Mouse (Mus musculus): ENCODE measurements at regions not wholly inside any gene's neighbourhood (a gene's known extent, or its start where the extent isn't known, plus 50 kb on each side); places are given as distances from the start of the nearest gene placed in this dataset.
A peak's percentile ranks its signal among the peaks of the same experiment; 100 is the strongest.

DNA sequence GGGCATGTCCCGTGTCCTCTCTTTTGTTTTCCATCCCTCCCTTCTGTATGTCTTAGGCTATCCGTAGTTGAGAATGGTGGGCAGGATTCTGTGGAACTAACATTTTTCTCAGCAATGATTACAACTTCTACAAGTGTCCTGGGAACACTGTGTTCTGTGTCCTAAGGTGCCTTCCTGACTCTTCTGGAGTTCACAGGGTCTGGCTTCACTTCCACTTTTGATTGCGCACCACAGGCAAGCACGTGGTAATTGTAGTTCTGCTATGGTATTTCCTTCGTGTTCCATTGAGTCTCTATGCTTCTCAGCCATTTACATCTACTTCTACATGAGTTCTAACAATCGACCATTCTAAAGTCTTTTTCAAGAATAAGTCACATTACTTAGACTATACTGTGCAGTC, 70.4 kb upstream of the Rgs1 start:
- peaks cover 34% of the 10 kb centered on the region for H3K4me1 ChIP-seq
- no peak overlapping the region for H3K4me3 ChIP-seq (replicated peaks)
- no peaks in the 10 kb centered on the region for H3K9me3 ChIP-seq
- no peaks in the 10 kb centered on the region for H3K36me3 ChIP-seq (replicated peaks; ENCODE audit: low read length)
- TF ChIP-seq FLI1 (IDR thresholded peaks at IDR 0.05; ENCODE audit: low read length): no peak
- H3K27me3 ChIP-seq (replicated peaks): no peaks in the 10 kb centered on the region

DNA sequence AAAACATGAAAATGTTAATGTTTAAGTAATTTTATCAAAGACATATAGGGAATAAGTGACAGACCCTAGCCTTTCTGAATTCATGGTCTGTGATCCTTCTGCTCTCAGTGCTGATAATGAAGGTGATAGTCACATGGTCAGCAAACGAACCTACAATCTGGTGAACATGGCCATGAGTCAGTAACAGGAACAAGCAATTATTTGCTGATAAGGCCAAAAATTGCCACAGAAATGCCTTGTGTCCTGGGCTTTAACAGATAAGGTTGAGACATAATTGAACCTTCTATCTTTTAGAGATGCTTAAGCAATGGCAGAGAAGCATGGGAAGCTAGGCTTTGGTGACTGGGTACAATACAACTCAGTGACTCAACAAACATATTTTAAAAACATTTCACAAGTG, 69.2 kb upstream of the Rgs1 start:
- TF ChIP-seq FLI1 (IDR thresholded peaks at IDR 0.05; ENCODE audit: low read length): no peak
- TF ChIP-seq GATA1 (IDR thresholded peaks at IDR 0.05; ENCODE audit: borderline replicate concordance, low read length): no peak
- Histone ChIP-seq H3K36me3 (replicated peaks; ENCODE audit: low read length) (no peaks in the 10 kb centered on the region), H3K27me3 (replicated peaks) (no peaks in the 10 kb centered on the region), H3K4me3 (replicated peaks) (no peak overlapping the region), H3K9me3 (no peaks in the 10 kb centered on the region), H3K4me1 (peaks cover 46% of the 10 kb centered on the region)

DNA sequence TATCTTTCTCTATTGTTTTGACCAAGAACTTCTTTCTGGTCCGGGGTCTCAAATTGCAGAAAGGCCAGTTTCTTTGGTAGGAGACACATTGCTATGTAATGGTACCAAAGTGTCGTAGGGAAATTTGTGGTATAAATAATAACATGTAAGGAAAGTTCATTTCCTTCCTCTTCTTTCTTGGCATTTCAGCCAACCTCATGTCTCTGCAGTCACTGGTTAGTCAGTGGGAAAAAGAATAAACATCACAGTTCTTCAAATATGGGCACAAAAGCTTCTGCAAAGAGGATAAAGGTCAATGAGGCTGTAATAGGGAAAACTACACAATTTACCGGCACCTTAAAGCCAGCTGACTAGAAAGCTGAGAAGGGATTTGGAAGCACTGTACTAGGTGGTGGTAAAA, 68.5 kb upstream of the Rgs1 start:
- no peak overlapping the region for H3K4me3 ChIP-seq (replicated peaks)
- no peaks in the 10 kb centered on the region for H3K36me3 ChIP-seq (replicated peaks; ENCODE audit: low read length)
- TF ChIP-seq GATA1 (IDR thresholded peaks at IDR 0.05; ENCODE audit: borderline replicate concordance, low read length) (no peak), FLI1 (IDR thresholded peaks at IDR 0.05; ENCODE audit: low read length) (no peak)
- H3K27me3 ChIP-seq (replicated peaks): no peaks in the 10 kb centered on the region
- peaks cover 53% of the 10 kb centered on the region for H3K4me1 ChIP-seq
- H3K9me3 ChIP-seq: no peaks in the 10 kb centered on the region

DNA sequence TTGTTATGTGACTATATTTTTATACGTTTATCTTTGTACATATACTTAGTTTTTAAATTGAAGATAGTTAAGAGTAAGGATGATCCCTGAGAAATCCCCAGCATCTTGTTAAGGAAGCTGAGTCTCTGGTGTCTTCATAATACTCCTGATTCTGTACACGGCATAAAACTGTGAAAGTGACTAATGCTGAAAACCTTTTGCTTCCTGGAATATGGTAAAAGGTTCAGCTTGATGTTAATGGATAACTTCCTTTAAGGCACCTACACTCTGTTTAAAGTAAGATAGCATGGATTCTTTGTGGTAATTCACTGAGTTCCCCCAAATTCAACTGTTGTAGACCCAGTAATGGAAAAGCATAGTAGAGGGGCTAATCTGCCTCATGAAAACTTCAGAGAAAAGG, 67.2 kb upstream of the Rgs1 start:
- H3K27me3 ChIP-seq (replicated peaks): no peaks in the 10 kb centered on the region
- H3K4me3 ChIP-seq (replicated peaks): no peak overlapping the region
- peaks cover 65% of the 10 kb centered on the region for H3K4me1 ChIP-seq
- H3K36me3 ChIP-seq (replicated peaks; ENCODE audit: low read length): no peaks in the 10 kb centered on the region
- TF ChIP-seq GATA1 (IDR thresholded peaks at IDR 0.05; ENCODE audit: borderline replicate concordance, low read length): no peak
- no peak for TF ChIP-seq FLI1 (IDR thresholded peaks at IDR 0.05; ENCODE audit: low read length)
- H3K9me3 ChIP-seq: no peaks in the 10 kb centered on the region

DNA sequence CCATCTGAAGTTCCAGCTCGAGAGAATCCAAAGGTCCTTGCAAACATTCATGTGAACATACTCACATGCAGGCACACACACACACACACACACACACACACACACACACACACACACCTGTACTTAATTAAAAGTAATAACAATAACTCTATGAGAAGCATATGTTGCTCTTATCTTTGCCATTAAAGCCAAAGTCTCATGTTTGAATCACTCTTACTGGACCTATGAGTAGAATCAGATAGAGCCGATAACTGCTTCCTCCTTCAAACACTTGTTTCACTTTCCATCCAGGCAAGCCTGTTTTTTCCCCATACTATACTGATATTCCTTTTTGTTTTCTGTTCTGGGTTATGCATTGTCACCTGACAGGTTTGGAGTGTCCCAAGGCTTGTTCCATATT, 65.3 kb upstream of the Rgs1 start:
- no peaks in the 10 kb centered on the region for H3K27me3 ChIP-seq (replicated peaks)
- no peak for TF ChIP-seq FLI1 (IDR thresholded peaks at IDR 0.05; ENCODE audit: low read length)
- TF ChIP-seq GATA1 (IDR thresholded peaks at IDR 0.05; ENCODE audit: borderline replicate concordance, low read length): no peak

DNA sequence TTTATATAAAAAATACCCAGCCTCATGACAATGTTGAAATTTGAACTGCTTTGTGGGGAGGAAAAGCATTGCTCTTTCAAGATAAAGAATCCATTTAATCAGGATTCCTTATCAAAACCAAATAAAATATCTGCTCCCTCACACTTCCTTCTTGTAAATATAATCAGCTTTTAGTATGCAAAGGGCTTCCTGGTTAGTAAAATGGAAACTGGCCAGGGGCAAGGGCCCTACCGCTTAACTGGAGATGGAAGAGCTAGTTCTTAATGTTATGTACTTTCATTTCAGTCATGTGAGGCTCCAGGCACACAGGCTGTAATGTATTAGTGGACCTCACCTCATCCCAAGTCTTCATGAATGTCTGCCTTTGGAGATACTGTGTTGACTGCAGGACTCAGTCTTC, 64.3 kb upstream of the Rgs1 start:
- Histone ChIP-seq H3K36me3 (replicated peaks; ENCODE audit: low read length) (no peaks in the 10 kb centered on the region), H3K9me3 (no peaks in the 10 kb centered on the region), H3K4me3 (replicated peaks) (peak overlapping the region; percentile 4), H3K27me3 (replicated peaks) (no peaks in the 10 kb centered on the region), H3K4me1 (peaks cover 63% of the 10 kb centered on the region)
- TF ChIP-seq GATA1 (IDR thresholded peaks at IDR 0.05; ENCODE audit: borderline replicate concordance, low read length): no peak
- TF ChIP-seq FLI1 (IDR thresholded peaks at IDR 0.05; ENCODE audit: low read length): no peak

More for the DNA sequence above, 65.3 kb upstream of the Rgs1 start:
- Histone ChIP-seq H3K4me3 (replicated peaks) (no peak overlapping the region), H3K4me1 (peaks cover 67% of the 10 kb centered on the region), H3K9me3 (no peaks in the 10 kb centered on the region), H3K36me3 (replicated peaks; ENCODE audit: low read length) (no peaks in the 10 kb centered on the region)

DNA sequence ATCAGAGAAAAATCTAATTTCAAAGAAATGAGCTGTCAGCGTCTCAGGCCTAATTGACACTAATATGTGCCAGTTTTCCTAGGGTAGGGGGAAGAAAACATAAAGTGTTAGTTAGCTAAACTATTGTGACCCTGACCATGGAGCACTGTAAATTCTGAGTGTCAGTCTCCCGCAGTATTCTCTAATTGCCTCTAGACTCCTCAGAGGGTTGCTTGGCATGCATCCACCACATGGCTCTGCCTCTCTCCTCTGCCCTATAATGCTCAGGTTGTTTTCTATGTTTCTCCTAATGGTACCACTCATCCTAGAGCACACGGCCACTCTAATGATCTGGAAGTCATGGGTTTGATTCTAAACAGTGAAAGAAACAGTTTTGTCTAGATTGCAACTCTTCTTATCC, 60.9 kb upstream of the Rgs1 start:
- no peaks in the 10 kb centered on the region for H3K9me3 ChIP-seq
- no peaks in the 10 kb centered on the region for H3K36me3 ChIP-seq (replicated peaks; ENCODE audit: low read length)
- H3K27me3 ChIP-seq (replicated peaks): no peaks in the 10 kb centered on the region
- TF ChIP-seq FLI1 (IDR thresholded peaks at IDR 0.05; ENCODE audit: low read length) (no peak), GATA1 (IDR thresholded peaks at IDR 0.05; ENCODE audit: borderline replicate concordance, low read length) (no peak)
- H3K4me1 ChIP-seq: peaks cover 68% of the 10 kb centered on the region
- H3K4me3 ChIP-seq (replicated peaks): no peak overlapping the region

DNA sequence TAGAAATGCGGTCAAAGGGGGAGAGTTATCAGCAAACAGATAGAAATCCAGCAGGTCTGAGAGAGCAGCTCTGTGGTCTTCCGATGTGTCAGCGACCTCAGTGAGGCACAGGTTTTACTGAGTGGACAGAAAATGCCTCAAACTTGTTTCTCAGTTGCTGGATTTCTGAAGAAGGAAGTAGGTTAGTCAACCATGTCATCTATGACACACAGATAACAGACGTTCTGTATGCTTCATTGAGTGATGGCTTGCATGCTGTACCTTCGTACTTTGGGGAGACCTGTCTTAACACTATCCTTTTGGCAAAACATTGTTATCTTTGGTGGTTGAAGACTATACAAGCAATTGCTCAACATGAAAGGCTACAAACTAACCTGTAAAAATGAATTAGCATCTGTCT, 59.3 kb upstream of the Rgs1 start:
- Histone ChIP-seq H3K4me1 (peaks cover 52% of the 10 kb centered on the region), H3K27me3 (replicated peaks) (no peaks in the 10 kb centered on the region), H3K4me3 (replicated peaks) (no peak overlapping the region), H3K36me3 (replicated peaks; ENCODE audit: low read length) (no peaks in the 10 kb centered on the region), H3K9me3 (no peaks in the 10 kb centered on the region)
- TF ChIP-seq FLI1 (IDR thresholded peaks at IDR 0.05; ENCODE audit: low read length) (no peak), GATA1 (IDR thresholded peaks at IDR 0.05; ENCODE audit: borderline replicate concordance, low read length) (no peak)

DNA sequence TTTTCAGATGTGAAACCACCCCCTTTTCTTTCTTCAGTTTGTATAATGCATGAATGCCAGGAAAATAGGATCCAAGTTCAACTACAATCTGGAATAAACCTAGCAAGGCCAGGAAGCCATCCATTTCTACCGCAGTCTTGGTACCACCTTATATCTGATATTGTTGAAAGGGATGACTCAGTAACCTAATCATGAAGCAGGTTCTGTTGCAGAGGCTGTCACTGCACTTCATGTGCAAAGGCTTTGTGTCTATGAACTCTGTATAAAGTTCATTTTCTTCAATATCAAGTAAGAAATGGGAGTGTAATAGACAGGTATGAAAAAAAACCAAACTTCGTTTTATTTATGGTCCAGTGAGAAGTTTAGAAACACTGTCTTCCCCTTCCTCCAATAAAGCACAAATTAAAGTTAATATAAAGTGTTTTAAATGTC, 58.8 kb upstream of the Rgs1 start:
- H3K4me3 ChIP-seq (replicated peaks): no peak overlapping the region
- H3K27me3 ChIP-seq (replicated peaks): no peaks in the 10 kb centered on the region
- H3K9me3 ChIP-seq: no peaks in the 10 kb centered on the region
- no peak for TF ChIP-seq GATA1 (IDR thresholded peaks at IDR 0.05; ENCODE audit: borderline replicate concordance, low read length)
- TF ChIP-seq FLI1 (IDR thresholded peaks at IDR 0.05; ENCODE audit: low read length): no peak
- no peaks in the 10 kb centered on the region for H3K36me3 ChIP-seq (replicated peaks; ENCODE audit: low read length)
- H3K4me1 ChIP-seq: peaks cover 49% of the 10 kb centered on the region

DNA sequence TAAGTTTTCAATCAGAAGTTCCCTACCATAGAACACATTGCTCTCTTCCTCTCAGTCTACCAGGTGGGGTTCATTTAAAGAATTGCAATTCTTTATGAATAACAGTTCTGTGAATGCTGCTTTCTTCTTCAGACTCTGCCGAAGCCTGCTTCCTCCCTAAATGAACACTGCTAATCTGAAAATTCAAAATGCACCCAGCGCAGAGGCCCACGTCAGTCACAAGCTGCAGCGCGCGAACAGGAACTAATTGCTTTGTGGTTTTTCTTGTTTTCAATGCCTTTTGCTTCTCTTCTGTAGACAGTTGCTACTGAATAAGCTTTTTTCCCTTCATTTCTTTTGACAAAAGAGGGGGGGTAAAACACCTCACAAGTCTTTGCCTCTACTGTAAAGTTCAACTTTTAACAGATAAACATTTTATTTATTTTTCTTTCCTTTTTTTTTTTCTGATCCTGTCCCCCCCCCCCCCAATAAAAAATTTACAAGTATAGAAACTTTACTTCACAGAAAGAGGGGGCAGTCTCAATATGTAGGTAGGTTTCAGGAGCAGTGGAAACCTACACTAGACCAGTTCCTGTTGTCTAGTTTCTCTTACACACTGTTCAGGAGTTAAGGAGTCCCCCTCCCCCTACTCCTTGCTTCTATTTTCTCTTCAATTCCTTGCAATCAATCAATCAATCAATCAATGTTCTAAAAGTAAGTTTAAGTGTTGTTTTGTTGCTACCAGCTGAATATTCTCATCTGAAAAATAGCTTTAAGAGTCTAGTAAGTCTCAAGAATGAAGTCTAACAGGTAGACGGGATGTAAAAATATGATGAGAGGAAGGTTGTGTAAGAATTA, 58.2 kb upstream of the Rgs1 start:
- no peaks in the 10 kb centered on the region for H3K9me3 ChIP-seq
- peaks cover 47% of the 10 kb centered on the region for H3K4me1 ChIP-seq
- TF ChIP-seq GATA1 (IDR thresholded peaks at IDR 0.05; ENCODE audit: borderline replicate concordance, low read length) (no peak), FLI1 (IDR thresholded peaks at IDR 0.05; ENCODE audit: low read length) (no peak)
- no peaks in the 10 kb centered on the region for H3K27me3 ChIP-seq (replicated peaks)
- peak overlapping the region; percentile 59 for H3K4me3 ChIP-seq (replicated peaks)
- no peaks in the 10 kb centered on the region for H3K36me3 ChIP-seq (replicated peaks; ENCODE audit: low read length)

Data from megakaryocyte, embryonic 14.5 days (primary cell).